Mouse (Mus musculus) right cerebral cortex, postnatal 36 days (tissue): ENCODE data around the gene Rybp.
A peak's percentile ranks its signal among the peaks of the same experiment; 100 is the strongest.

ENCODE experiments used
- DNase-seq, 2 experiments: peaks; one replicate each; pipeline ENCODE4 v3.0.0; 2022; ENCODE audit warnings: low spot score in 2 of 2, mixed read lengths in 1 of 2

The Rybp gene

DNA sequence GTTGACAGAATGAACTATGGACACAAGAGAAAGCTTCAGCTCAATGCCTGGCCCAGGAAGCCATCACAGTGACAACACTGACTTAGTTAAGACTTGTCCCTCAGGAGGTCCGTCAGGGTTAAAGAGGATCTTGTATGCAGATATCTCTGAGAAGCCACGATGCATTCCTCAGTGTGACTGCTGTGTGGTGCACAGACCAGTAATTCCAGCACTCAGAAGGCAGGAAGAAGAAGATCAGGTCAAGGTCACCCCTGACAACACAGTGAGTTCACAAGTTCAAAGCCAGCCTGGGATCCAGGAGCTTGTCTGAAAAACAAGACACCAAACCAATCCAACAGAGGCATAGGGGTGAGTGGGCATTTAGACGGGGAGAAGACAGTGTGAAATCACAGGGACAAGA, 67.3 kb downstream of the Rybp start:
- DNase-seq = no peak

DNA sequence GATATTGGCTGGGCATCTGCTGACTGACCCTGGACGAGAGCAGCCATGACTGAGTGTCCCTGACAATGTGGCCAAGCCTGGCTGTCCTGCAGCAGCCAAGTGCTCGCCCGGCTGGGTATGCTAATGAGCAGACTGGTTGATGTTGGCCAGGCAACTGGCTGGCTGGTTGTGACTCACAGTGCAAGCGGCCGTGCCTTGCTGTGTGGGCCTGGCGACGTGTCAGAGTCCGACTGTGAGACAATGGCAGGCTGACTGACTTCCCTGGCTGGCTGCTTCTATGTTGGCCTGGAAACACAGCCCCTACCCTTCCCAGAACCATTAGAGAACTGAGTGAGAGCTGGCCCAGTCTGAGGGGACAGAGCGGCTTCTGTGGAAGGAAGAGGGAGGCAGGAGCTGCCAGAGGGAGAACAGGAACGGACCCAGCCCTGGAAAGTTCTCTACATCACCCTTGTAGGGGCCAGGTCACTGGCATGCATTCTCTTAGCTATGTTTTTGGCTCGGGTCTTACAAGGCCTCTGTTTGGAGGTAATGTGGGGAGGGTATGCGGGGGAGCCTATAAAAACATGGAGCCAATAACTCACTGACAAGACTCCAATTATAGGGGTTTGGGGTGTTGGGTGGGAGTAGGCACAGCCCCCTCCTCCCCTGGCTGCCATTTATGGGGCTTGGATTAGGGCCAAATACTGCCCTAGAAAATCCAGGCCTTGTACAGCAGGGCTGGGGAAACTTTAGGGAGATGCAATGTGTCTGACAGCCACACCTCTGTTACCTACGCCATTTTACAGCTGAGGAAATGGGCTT, 68.5 kb downstream of the Rybp start:
- DNase-seq = peak; percentile 75 to 79

DNA sequence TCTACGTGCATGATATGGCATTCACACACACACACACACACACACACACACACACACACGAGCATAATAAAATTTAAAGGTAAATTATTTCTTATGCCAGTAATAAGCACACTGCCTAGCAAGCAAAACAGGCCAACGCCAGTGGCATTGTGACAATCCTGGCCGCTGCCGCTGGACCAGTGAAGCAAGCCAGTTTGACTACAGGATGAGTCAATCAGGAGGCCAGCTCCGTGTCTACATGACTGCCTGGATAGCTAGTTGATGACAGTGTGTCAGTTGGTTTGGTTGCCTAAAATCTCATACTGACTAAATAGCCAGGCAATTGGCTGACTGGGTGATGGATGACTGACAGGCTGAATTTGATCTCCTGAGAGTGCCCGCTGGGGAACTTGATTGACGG, 69.8 kb downstream of the Rybp start:
- DNase-seq = no peak

DNA sequence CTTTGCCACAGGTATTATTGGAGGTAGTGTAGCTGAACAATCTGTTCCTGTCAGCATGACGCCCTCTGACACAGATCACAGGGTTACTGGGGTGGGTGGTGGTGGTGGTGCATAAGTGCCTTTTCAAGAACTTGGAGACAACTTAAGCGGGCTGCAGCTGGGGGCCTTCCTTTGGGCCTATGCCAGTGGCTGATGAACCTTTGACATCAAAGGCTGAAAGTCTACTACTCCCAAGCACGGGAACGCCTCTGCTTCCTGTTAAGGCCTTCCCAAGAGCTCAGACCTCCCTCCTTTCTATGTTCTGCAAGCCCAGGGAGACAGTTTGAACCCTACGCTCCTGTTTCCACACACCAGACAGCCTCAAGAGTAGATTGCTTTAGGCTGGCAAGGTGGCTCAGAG, 70.3 kb downstream of the Rybp start:
- no peak for DNase-seq

DNA sequence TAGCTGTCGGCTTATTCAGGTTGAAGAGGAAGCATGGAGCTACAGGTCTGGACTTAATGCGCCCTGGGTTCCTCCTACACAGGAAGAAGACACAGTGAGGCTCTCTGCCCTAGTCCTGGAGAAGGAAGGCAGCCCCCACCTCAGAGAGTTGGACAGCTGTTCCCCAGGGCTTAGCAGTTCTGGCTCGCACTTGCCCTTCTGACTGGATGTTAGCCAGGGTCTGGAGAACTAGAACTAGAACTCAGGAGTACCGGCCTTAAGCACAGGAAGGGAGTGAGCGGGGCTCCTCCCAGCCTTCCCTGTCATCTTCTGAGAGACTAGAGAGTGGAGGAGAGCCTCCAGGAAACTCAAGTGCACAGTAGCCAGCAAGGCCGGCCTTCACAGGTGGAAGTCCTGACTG, 71.5 kb downstream of the Rybp start:
- DNase-seq = no peak

DNA sequence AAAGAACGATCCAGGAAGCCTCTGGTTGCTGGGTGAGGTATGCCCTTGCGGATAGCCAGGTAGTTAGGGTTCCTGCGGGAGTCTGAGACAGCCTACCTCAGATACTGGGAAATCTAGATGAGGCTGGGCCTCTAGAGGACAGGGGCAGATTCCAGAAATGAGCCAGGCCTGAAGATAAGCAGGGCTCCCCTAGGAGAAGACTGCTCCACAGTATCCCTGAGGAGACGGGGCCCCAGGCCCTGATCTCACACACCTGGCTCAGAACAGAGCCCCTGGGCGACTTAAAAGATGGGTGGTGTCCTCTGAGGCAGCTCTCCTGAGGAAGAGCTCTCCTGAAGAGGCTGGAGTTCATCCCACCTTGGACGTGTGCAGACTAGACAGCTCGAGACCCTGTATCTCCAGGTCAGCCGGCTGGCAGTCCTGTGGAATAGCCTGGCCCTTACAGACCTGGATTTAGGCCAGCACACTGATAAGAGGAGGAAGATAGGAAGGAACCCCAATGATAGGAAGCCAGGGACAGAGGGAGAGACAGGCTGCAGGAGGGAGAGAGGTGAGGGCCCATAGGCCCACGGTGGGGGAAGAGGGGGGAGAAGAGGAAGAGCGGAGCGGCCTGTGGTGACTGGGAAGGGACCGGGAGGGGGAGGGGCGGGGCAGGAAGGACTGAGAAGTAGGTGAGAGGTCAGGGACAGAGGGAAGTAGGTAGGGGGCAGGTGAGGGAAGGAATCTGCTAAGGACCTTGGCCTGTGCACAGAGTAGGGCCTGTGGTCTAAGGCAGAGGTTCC, 73.0 kb downstream of the Rybp start:
- no peak for DNase-seq

DNA sequence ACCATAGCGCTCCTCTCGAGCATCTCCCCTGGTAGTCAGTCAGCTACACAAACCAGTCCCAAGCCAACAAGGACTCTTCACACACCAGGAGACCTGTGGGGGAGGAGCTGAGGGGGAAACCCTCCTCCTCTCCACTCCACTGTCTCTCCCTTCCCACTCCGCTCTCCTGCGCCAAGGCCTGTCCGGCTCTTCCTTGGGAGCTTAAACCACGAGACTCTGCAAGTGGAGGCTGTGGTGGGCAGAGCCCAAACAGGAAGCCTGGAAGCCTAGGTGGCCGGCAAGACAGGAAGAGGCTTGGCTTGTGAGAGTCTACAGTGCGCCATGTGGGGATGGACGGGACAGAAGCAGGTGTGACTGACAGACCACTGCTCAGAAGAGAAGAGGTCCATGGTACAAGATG, 73.7 kb downstream of the Rybp start:
- no peak for DNase-seq

DNA sequence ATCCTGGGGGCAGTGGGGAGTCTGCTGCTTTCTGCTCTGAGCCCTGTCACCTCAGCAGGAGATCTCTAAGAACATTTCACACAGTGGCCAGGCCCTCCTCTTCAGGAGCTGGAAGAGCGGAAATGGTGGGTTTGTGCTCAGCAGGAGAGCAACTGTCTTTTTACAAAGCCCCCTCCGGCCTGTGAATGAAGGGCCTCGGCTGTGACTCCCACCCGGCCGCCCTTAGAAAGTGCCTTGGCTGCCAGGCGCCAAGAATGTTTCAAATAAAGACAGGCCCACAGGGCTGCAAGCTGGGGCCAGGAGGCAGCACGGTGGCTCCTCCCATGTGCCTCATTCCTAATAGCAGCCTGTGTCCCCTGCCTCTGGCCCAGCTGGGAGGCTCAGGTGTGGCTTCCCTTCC, 74.5 kb downstream of the Rybp start:
- no peak for DNase-seq

DNA sequence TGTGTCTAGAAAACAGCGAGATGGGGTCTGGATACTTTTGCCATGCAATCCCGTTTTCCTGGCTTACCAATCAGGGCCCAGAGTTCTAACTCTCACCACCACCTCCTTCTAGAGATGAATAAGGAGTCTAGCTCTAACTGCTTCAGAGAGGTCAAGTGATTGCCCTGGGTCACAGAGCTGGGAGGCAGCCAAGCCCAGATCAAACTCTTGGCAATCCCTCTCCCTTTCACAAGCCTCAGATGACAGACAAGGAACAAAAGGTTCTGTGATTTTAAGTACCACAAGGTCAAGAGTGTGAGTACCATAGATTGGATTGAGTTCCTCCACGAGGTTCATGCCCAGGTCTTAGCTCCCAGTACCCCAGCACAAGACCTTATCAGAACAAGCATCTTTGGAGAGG, 75.6 kb downstream of the Rybp start:
- no peak for DNase-seq

DNA sequence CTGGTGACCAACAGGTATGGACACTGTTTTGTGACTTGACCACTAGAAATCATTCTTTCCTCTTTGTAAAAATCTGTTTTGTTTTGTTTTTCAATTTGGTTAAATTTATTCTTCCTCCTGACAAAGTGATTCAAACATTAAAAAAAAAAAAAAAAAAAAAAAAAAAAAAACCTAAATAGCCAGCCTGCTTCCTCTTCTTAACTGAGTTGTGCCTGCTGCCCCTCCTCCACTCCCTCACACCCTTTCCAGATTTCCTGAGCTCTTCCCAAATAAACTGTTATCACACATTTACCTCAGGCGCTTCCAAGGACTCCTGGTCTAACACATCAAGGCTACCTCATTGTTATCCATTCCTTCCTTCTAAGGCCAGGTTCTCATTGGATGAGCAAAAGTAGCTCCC, 76.8 kb downstream of the Rybp start:
- DNase-seq = no peak

DNA sequence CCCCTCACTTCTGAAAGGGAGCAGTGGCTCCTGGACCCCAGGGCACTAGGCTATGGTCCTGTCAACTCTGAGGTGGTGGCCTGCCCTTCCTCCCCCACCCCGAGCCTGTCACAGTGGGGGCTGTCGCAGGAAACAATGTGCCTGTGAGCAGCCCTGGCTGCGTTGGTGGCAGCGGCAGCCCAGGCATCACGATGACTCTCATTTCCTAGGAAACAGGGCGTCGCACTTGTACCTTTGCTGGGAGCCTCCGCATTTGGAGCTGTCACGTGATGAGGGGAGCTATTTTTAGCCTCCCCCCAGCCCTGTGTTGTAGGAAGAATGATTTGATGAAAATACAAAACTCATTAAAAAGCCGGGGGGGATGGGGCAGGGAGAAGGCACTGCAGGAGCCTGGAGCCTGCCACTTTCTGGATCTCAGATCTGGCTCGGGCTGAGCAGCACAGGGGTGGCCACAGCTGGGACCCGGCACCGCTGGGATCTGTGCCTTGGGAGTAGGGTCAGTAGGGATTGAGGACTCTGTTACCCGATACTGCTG, 80.5 kb downstream of the Rybp start:
- peak; percentile 87 to 94 for DNase-seq

DNA sequence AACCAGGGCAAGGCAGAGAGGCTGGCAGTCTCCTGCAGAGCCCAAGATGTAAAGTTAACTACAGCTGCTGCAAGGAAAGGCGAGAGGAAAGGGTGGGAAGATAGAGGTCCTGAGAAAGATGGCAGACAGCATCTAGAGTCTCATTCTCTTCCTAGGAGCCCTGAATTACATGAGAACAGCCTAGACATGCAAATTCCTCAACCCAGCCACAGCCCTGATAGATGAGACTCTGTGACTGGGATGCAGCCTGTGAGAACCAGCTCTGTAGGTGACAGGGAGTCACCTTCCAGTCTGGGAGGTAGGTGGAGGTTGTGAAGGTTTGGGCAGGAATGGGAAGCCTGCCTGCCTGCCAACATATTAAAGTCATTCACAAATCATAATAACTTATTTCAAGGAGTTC, 81.0 kb downstream of the Rybp start:
- no peak for DNase-seq

DNA sequence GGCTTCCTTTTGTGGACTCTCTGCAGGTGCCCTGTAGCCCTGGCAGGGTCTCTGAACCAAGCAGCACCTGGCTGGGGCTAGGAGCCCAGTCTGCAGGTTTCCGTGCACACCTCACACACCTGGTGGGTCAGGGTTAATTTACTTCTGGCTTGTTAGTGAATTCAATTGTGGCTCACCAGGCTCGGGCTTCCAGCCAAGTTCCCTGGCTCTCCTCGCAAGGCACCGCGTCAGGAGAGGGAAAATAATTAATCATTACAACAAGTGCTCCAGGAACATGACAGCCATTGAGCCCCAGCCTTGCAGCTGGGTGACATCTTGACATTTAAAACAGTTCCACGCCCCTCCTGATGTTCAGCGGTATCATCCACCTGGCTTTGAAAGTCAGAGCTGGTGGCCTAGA, 82.8 kb downstream of the Rybp start:
- DNase-seq = no peak

DNA sequence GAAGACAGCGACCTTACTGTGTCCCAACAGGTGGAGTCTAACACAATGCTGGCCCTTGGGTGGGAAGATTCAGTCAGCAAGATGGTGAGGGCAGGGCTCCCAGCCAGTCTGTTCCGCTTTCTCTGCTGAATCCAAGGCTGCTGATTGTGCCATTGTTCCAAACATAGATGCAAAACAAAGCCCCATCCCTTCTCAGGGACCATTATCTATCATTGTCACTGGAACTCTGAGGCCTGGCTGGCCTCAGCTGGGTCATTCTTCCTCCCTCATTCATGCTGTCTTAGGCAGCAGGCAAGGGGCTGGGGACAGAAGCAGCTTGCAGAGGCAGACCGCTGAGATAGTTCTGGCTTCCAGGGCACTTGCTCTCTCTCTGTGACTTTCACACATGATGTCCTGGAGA, 83.8 kb downstream of the Rybp start:
- no peak for DNase-seq

DNA sequence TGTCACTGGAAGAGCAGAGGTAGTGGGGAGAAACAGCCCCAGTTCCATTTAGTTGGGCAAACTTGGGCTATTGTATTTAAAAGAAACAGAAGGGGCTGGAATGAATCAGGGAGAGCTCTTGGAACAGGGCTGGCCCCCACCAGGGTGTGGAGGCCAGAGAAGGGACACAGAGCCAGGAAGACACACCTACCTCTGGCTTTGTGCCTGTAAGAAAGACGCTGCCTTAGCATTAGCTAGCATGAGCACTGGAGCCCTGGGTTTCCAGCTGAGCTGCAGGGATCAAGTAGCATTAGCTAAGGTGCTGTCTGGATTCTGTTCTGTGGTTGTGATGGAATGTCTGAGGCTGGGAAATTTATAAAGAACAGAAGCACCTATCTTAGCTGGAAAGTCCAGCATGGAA, 85.2 kb downstream of the Rybp start:
- no peak for DNase-seq

DNA sequence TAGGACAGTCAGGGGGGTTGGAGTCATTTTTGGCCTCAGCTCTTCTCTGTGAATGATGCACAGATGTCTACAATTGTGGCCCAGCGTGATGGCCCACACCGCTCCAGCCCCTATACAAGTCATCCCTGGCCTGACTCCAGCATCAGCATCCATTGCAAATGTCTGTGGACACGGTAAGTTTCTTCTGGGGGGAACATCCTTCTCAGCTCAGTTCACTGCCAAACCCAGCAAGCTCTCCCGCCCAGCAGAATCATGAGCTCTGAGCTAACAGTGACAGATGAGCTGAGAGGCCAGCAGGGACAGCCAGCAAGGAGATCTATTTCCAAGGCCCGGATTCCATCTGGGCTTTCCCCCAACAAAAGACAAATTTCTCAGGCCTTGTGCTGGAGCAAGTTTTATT, 90.2 kb downstream of the Rybp start:
- no peak for DNase-seq

DNA sequence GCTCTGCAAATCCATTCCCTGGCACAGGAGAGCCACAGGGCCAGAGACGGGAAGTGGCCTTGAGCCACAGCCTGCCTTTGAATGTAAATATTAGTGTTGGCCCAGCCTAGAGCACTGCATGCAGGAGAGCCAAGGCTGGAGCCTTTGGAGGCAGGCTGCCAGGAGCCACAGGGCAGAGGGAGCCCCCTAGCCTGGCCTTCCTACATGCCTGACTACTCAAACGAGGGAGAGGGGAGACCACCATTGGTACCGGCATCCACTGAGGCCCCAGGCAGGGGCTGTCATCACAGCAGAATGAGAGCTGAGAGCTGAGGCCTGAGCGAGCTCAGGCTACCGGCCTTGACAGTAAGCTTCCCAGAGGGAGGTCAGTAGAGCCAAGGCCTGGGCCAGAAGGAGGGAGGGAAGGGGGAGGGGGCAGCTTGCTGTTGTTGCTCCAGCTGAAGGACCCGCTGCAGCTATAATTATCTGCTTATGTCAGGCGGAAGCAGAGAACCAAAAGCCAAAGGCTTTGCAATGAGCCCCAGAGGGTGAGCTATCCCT, 91.3 kb downstream of the Rybp start:
- no peak for DNase-seq

DNA sequence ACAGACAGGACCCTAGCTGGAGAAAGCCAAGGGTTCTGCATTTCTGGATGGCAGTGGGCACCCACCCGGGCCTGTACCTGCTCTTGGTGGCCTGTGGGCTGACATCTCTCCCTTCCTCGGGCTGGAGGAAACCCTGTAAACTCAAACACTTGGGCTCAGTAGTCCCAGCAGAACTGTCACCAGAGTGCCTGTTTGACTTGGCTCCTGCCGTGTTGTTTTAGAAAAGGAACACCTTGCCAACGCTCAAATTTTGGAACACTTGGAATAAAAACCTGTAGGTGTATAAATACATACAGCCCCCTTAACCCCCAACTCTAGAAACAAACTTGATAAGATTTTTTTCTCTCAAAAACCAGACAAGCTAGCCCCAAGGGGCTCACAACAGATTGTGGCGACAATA, 92.2 kb downstream of the Rybp start:
- no peak for DNase-seq

DNA sequence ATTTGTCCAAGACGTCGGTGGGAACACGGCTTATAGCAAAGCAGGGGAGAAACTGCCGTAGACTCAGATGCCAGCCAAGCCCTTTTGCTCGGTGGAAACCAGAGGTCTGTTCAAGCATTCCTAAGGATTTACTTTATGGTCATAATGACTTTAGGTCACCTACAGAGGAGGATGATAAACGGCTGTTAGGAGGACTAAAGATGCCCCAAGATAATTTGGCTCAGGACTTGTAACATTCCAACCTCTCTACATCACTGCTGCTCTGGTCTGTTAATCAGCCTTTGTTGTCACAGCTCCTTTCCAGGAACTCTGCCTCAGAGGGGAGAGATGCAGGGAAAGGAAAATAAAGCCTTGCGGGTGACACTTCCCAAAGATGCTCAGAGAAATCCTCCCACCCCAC, 93.5 kb downstream of the Rybp start:
- no peak for DNase-seq

DNA sequence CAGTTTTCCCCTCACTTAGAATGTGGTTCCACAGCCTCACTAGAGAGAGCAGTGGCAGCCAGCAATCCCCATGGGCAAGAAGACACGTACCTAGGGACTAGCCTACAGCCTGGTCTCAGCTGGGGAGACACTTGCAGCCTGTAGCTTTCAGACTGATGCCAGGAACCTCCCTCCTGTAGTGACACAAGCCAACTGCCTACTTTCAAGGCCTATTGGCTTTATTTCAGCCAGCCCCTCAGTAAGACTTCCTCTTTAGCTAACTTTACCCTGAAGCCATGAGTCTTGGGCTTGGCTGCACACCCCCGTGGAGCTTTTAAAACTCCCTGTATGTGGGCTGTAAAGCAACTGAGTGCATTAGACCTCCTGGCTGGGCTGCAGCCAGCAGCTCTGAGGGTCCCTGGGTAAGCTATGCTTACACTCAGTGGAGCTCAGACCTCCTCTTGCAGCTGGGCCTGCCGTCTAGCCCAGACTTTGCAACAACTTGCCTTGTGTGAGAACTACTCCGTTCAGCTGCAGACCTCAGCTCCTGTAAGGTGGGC, 94.5 kb downstream of the Rybp start:
- DNase-seq = no peak

DNA sequence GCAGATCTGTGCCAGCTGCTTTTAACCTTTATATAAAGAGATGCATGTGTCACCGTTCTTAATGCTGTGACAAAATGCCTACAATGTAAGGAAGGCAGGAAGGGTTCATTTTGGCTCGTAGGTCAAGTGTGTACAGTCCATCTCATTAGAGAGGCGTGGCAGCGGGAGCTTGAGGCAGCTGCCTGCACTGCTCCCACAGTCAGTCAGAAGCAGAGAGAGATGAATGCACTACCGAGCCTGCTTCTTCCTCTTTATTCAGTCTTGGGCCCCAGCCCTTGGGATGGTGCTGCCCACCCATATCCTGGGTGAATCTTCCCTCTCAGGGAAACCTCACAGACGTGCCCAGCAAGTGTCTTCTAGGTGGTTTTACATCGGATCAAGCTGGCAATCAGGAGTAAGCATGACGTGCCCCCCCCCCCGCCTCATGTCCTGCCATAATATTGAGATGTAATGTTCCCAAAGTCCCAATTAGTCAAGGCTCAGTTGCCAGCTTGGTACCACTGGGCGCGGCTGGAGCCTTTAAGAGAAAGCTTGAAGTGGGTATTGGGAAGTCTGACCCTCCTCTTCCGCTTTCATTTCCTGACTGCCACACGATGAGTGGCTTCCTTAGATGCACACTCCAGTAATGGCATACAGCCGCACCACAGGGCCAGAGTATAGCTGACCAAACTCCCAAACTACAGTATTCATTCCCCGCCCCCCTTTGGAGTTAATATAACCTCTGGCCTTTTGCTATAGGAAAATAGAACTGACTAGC, 96.3 kb downstream of the Rybp start:
- DNase-seq = no peak

DNA sequence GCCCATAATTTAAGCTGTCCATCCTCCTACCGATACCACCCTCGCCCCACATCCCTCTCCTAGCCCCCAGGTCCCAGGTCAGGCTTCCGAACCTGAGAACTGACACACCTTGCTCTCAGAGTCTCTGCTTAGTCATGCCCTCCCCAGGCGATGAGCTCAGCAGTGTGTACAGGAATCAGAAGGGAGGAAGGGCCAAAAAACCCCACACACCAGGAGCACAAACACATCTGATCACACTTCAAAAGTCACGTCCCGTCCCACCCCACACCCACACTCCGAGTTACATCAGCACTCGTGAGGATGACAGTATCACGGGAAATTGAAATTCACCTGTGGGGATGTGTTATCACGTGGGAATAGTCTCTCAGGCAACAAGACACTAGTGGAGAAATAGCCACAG, 97.0 kb downstream of the Rybp start:
- DNase-seq = no peak
